Mouse (Mus musculus) liver, embryonic 15.5 days (tissue): ENCODE measurements around the gene Tbl1xr1. TPM values are rescaled to one million over a fixed set of nuclear protein-coding genes. Genes with fewer than 3 reads are reported as not detected.

Source experiments
- ATAC-seq: fragments of 200-750 bp; cut with Nextera tagmentation; 2 replicates; pipeline ENCODE4 v1.8.0; 2017; ENCODE audit warnings: moderate number of reproducible peaks, mild to moderate bottlenecking, moderate library complexity; ENCODE audit not compliant: insufficient read depth
- H3K27ac ChIP-seq: fragments of 300-500 bp; sonication (generic); replicated peaks from 2 replicates; pipeline ENCODE4 v1.5.1; 2015; ENCODE audit warnings: mild to moderate bottlenecking, inconsistent platforms
- H3K27me3 ChIP-seq: fragments of 300-500 bp; sonication (generic); 2 replicates; pipeline ENCODE4 v1.6.1; 2015; ENCODE audit warnings: mild to moderate bottlenecking, inconsistent platforms
- H3K36me3 ChIP-seq: fragments of 300-500 bp; sonication (generic); replicated peaks from 2 replicates; pipeline ENCODE4 v1.6.1; 2015; ENCODE audit warnings: moderate library complexity, mild to moderate bottlenecking, inconsistent platforms
- H3K4me1 ChIP-seq: fragments of 300-500 bp; sonication (generic); replicated peaks from 2 replicates; pipeline ENCODE4 v1.6.1; 2015; ENCODE audit warnings: inconsistent platforms
- H3K4me2 ChIP-seq: fragments of 300-500 bp; sonication (generic); 2 replicates; pipeline ENCODE4 v1.6.1; 2015; ENCODE audit warnings: moderate library complexity, mild to moderate bottlenecking, inconsistent platforms
- H3K4me3 ChIP-seq: fragments of 300-500 bp; sonication (generic); replicated peaks from 2 replicates; pipeline ENCODE4 v1.5.1; 2015; ENCODE audit warnings: mild to moderate bottlenecking, inconsistent platforms
- H3K9ac ChIP-seq: fragments of 300-500 bp; sonication (generic); 2 replicates; pipeline ENCODE4 v1.6.1; 2015; ENCODE audit warnings: moderate library complexity, mild to moderate bottlenecking, inconsistent platforms
- H3K9me3 ChIP-seq: fragments of 300-500 bp; sonication (generic); replicated peaks from 2 replicates; pipeline ENCODE4 v1.6.1; 2016; ENCODE audit warnings: inconsistent platforms
- WGBS: fragments of 180-500 bp; shearing (Covaris S2); methylation state at CpG from one replicate; pipeline ENCODE4 v1.1.7; 2015; ENCODE audit warnings: mixed read lengths; ENCODE audit not compliant: insufficient replicate concordance; 5-methylcytosine and 5-hydroxymethylcytosine counted together
- polyA plus RNA-seq: library from polyadenylated mRNA; unstranded; fragments of >200 nt; fragmentation: Nextera tagmentation; extraction: Ambion mirVana; gene quantifications from 2 replicates; pipeline ENCODE4 v1.2.1, GENCODE M21; 2015

The Tbl1xr1 gene
- polyA plus RNA-seq, 1 experiment from 2014 or later, result 4.7 TPM

- no peak overlapping the region for H3K27ac ChIP-seq
- 81% methylated on average over 8 of the region's 8 CpGs for WGBS
- no peak for ATAC-seq
- no peaks in the 10 kb centered on the region for H3K36me3 ChIP-seq
- no peaks in the 10 kb centered on the region for H3K4me1 ChIP-seq
- no peaks in the 10 kb centered on the region for H3K27me3 ChIP-seq
- H3K9me3 ChIP-seq, result no peaks in the 10 kb centered on the region
- no peak overlapping the region for H3K4me3 ChIP-seq
- no peak overlapping the region for H3K9ac ChIP-seq
- H3K4me2 ChIP-seq, result no peak overlapping the region
Observed at GRCm38 (mm10) chr3:22171526-22171925, 95.1 kb downstream of the Tbl1xr1 start.

DNA sequence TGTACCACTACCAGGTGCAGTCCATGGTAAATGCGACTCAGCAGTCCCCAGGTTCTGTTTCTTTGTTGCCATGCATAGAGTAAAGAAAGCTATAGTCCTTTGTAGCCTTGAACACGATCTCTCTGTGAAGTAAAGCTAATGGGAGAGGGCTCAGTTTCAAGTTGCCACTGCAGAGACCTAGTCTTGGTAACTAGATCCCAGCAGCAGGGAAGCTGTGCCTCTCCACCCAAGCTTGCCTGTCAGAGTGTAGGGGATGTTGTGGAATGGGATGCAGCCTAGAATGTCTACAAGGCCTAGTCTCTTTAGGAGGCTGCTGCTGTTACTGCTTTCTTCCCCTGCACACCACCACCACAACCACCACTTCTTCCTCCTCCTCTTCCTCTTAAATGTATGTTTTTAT lies 96.0 kb downstream of the Tbl1xr1 start:
- H3K9ac ChIP-seq, result no peak overlapping the region
- H3K4me2 ChIP-seq, result no peak overlapping the region
- WGBS, result 59% methylated on average over 2 of the region's 2 CpGs
- H3K27me3 ChIP-seq, result no peaks in the 10 kb centered on the region
- no peak overlapping the region for H3K4me3 ChIP-seq
- H3K36me3 ChIP-seq, result no peaks in the 10 kb centered on the region
- no peak overlapping the region for H3K27ac ChIP-seq
- no peak for ATAC-seq
- H3K4me1 ChIP-seq, result no peaks in the 10 kb centered on the region
- no peaks in the 10 kb centered on the region for H3K9me3 ChIP-seq

DNA sequence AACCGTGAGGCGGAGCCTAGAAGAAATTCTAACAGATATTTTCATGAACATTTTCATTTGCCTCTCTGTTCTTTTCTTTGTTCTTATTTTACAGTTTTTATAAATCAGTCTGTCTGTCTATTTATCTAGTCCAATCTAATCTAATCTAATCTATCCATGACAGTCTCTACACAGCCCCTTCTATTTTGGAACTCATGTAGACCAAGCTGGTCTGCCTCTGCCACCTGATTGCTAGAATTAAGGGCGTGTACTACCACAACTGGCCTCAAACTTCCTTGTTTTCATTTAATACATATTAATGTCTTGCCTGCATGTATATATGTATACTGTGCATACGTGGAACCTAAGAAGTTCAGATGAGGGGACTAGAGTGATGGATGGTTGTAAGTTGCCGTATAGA lies 96.7 kb downstream of the Tbl1xr1 start:
- Histone ChIP-seq H3K27me3 (no peaks in the 10 kb centered on the region), H3K9ac (no peak overlapping the region), H3K9me3 (no peaks in the 10 kb centered on the region), H3K4me3 (no peak overlapping the region), H3K27ac (no peak overlapping the region), H3K4me2 (no peak overlapping the region), H3K36me3 (no peaks in the 10 kb centered on the region), H3K4me1 (no peaks in the 10 kb centered on the region)
- 73% methylated on average over 5 of the region's 5 CpGs for WGBS
- no peak for ATAC-seq

DNA sequence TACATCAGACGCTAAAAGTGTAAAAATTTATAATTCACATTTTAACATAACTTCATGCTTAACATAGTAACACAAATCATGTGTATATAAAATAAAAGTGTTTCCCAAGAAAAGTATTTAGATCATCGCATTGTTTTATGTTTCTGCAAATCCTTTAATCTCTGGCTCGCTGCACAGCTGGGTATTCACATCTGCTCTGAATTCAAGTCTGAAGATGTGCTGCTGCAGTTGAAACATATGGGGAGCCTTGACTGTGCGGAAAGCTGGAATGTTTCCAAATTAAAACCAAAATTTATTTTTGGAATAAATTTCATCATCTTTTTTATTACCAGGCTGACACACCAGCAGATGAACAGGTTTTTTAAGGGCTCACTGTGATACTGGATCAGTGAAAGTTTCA lies 97.8 kb downstream of the Tbl1xr1 start:
- Histone ChIP-seq H3K9me3 (no peaks in the 10 kb centered on the region), H3K4me1 (no peaks in the 10 kb centered on the region), H3K27ac (no peak overlapping the region), H3K27me3 (no peaks in the 10 kb centered on the region), H3K36me3 (no peaks in the 10 kb centered on the region), H3K4me3 (no peak overlapping the region), H3K9ac (no peak overlapping the region), H3K4me2 (no peak overlapping the region)
- no peak for ATAC-seq
- WGBS, result 81% methylated on average over 4 of the region's 4 CpGs

DNA sequence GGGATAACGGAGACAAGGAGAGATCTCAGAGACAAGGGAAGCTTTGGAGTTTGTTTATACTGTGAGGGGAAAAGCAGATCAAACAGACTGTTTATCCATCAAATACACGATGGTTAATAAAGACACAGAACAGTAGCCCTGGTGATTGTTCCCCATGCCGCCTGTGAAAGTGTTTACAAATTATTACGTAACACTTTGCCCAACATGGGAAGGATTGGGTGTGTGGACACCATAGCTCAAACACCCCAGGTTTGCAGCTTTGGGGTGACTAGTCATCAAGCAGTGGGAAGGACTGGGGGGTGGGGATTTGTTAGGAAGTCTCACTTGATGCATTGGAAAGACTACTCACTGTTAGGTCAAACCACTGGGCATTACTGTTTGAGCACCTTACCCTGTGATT lies 103.6 kb downstream of the Tbl1xr1 start:
- Histone ChIP-seq H3K27me3 (no peaks in the 10 kb centered on the region), H3K4me1 (0 out of 2 replicates have a peak, but pooled peaks cover 3% of the 10 kb centered on the region), H3K4me2 (no peak overlapping the region), H3K9ac (no peak overlapping the region), H3K4me3 (no peak overlapping the region), H3K27ac (no peak overlapping the region), H3K9me3 (no peaks in the 10 kb centered on the region), H3K36me3 (no peaks in the 10 kb centered on the region)
- WGBS, result 56% methylated on average over 3 of the region's 4 CpGs
- no peak for ATAC-seq

DNA sequence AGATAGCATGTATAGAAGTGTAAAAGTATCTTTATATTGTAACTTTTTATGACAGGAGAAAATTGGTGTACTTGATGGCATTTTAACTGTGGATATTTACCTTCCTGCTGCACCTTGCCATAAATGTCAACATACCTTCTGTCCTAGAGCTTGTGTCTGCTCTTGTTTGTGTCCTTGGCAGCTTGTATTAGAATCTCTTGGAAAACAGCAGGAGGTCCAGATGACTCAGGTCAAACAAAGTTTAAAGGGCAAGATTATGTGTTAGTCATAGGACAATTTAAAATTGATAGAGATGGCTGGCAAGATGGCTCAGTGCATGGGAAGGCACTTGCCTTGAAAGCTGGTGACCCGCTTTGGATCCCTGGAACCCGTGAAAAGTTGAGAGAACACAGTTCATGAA lies 104.6 kb downstream of the Tbl1xr1 start:
- Histone ChIP-seq H3K27me3 (no peaks in the 10 kb centered on the region), H3K36me3 (no peaks in the 10 kb centered on the region), H3K4me3 (no peak overlapping the region), H3K4me1 (0 out of 2 replicates have a peak, but pooled peaks cover 3% of the 10 kb centered on the region), H3K4me2 (no peak overlapping the region), H3K9me3 (no peaks in the 10 kb centered on the region), H3K9ac (no peak overlapping the region), H3K27ac (no peak overlapping the region)
- WGBS, result 71% methylated on average over 2 of the region's 2 CpGs
- no peak for ATAC-seq

- no peak for ATAC-seq
- WGBS, result 73% methylated on average over 4 of the region's 4 CpGs
- Histone ChIP-seq H3K9me3 (no peaks in the 10 kb centered on the region), H3K4me3 (no peak overlapping the region), H3K4me2 (no peak overlapping the region), H3K27me3 (no peaks in the 10 kb centered on the region), H3K9ac (no peak overlapping the region), H3K36me3 (peaks cover 2% of the 10 kb centered on the region; the same call in 1 of the 2 replicates), H3K27ac (no peak overlapping the region), H3K4me1 (0 out of 2 replicates have a peak, but pooled peaks cover under 1% of the 10 kb centered on the region)
Observed at GRCm38 (mm10) chr3:22185265-22185664, 108.8 kb downstream of the Tbl1xr1 start.

GRCm38 (mm10) chr3:22190498-22190897 lies 114.0 kb downstream of the Tbl1xr1 start:
- Histone ChIP-seq H3K36me3 (peaks cover 34% of the 10 kb centered on the region), H3K4me2 (no peak overlapping the region), H3K4me3 (no peak overlapping the region), H3K27me3 (no peaks in the 10 kb centered on the region), H3K9ac (no peak overlapping the region), H3K27ac (no peak overlapping the region), H3K9me3 (no peaks in the 10 kb centered on the region), H3K4me1 (no peaks in the 10 kb centered on the region)
- ATAC-seq, result no peak

- Histone ChIP-seq H3K36me3 (peaks cover 45% of the 10 kb centered on the region), H3K9ac (no peak overlapping the region), H3K4me1 (no peaks in the 10 kb centered on the region), H3K4me3 (no peak overlapping the region), H3K27ac (no peak overlapping the region), H3K4me2 (no peak overlapping the region), H3K27me3 (no peaks in the 10 kb centered on the region), H3K9me3 (no peaks in the 10 kb centered on the region)
- WGBS, result 83% methylated on average over 5 of the region's 5 CpGs
- ATAC-seq, result no peak
Observed at GRCm38 (mm10) chr3:22192931-22193330, 116.5 kb downstream of the Tbl1xr1 start.

DNA sequence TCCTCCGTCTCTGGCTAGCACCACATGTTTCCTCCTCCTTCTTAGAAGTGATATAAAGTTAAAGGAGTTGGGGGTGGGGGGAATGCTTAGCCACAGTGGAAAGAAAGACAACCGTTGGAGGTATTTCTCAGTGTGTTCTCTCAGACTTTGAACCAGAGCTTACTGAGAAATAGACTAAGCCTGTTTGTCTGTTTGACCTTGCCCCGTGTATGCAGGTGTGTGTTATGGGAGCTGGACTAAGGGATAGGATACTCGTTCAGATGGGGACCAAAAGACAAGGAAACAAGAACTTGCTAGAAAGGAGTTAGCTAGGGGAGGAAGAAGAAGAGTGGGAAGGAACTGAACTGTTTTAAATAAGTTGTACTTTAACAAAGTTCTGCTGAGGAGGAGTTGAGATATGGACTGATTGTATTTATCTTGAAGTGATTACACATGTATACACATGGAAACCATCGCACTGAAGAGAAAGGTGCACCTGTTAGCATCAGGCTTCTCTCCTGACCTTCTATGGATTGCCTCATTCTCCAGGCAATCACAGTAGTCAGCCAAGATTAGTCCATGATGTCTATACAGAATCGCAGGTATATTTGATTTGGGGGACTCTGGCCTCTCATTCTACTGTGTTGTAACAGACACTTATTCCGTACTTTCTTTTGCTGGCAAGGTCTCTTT lies 117.9 kb downstream of the Tbl1xr1 start:
- H3K36me3 ChIP-seq, result peaks cover 54% of the 10 kb centered on the region
- 69% methylated on average over 7 of the region's 7 CpGs for WGBS
- H3K4me3 ChIP-seq, result no peak overlapping the region
- ATAC-seq, result no peak
- H3K4me1 ChIP-seq, result no peaks in the 10 kb centered on the region
- H3K9ac ChIP-seq, result no peak overlapping the region
- no peaks in the 10 kb centered on the region for H3K27me3 ChIP-seq
- H3K4me2 ChIP-seq, result no peak overlapping the region
- H3K27ac ChIP-seq, result no peak overlapping the region
- H3K9me3 ChIP-seq, result no peaks in the 10 kb centered on the region

- H3K36me3 ChIP-seq, result peaks cover 47% of the 10 kb centered on the region
- H3K9ac ChIP-seq, result no peak overlapping the region
- no peak overlapping the region for H3K4me2 ChIP-seq
- no peak overlapping the region for H3K4me3 ChIP-seq
- no peaks in the 10 kb centered on the region for H3K27me3 ChIP-seq
- ATAC-seq, result no peak
- H3K4me1 ChIP-seq, result no peaks in the 10 kb centered on the region
- H3K9me3 ChIP-seq, result no peaks in the 10 kb centered on the region
- WGBS, result 72% methylated on average over 1 of the region's 1 CpGs
- H3K27ac ChIP-seq, result no peak overlapping the region
Observed at GRCm38 (mm10) chr3:22198802-22199201, 122.3 kb downstream of the Tbl1xr1 start.

DNA sequence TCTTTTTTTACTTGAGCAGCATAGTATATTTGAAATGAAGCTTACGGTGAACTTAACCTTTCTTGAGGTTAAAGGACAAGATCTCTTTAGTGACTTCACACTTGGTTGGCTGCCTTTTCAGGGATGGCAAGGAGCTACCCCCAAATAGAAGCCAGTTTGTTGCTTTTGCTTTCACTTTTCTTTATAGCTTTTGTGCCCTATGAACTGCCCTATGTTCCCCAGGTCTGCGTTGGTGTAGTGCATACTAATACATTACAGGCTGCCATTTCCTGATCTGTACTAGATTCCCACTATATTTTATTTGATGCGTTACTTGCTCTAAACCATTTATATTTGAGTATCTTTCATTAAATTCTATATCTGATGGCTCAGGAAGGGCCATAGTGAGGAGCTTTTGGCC lies 127.7 kb downstream of the Tbl1xr1 start:
- no peak overlapping the region for H3K4me3 ChIP-seq
- no peak for ATAC-seq
- no peak overlapping the region for H3K4me2 ChIP-seq
- no peak overlapping the region for H3K9ac ChIP-seq
- no peaks in the 10 kb centered on the region for H3K4me1 ChIP-seq
- H3K36me3 ChIP-seq, result peaks cover 33% of the 10 kb centered on the region
- 80% methylated on average over 3 of the region's 3 CpGs for WGBS
- no peaks in the 10 kb centered on the region for H3K9me3 ChIP-seq
- no peaks in the 10 kb centered on the region for H3K27me3 ChIP-seq
- H3K27ac ChIP-seq, result no peak overlapping the region
